In genomic region chr13:92697141-92697540, GRCm38 (mm10) we compare ENCODE assay signal across 17 mouse cellular contexts.
DNase-seq lines count a peak whose midpoint lies in the region; ATAC-seq and TF ChIP-seq lines count a peak whose summit lies in the region.
"Had no signal": no experiment of that assay in that cellular context is flagged by ENCODE, and none has a peak within 500 bp of the region (broad histone marks: within the 10 kb centered on the region; RNA-seq: fewer than 3 reads in every experiment).

No protein-coding gene starts in this region.

- WGBS in lung, embryonic 14.5 days: 64% methylated on average over 4 of the region's 4 CpGs
- 70% methylated on average over 4 of the region's 4 CpGs for whole genome bisulfite sequencing in lung, postnatal 0 days
- 88% methylated on average over 4 of the region's 4 CpGs for WGBS in forebrain, embryonic 16.5 days
- 59% methylated on average over 4 of the region's 4 CpGs for WGBS in stomach, embryonic 14.5 days

- no peak overlapping the region for H3K4me2 ChIP-seq in lung, embryonic 14.5 days
- no peak overlapping the region for H3K4me2 ChIP-seq in lung, postnatal 0 days (replicated peaks; ENCODE audit: low read depth, low read length)
- H3K4me2 ChIP-seq in forebrain, embryonic 16.5 days (ENCODE audit: low read length): no peak overlapping the region
- no peak overlapping the region for H3K4me2 ChIP-seq in stomach, embryonic 14.5 days (replicated peaks; ENCODE audit: low read depth, low read length)
- H3K4me2 ChIP-seq: limb, embryonic 13.5 days had no signal

- H3K27ac ChIP-seq in lung, embryonic 14.5 days (ENCODE audit: low read depth): peak overlapping the region; percentile 14; the same call in 1 of the 2 replicates
- H3K27ac ChIP-seq in lung, postnatal 0 days (ENCODE audit: low read length): no peak overlapping the region
- H3K27ac ChIP-seq in forebrain, embryonic 16.5 days (ENCODE audit: low read length): peak overlapping the region; percentile 42
- peak overlapping the region; percentile 59; the same call in 1 of the 2 replicates for H3K27ac ChIP-seq in stomach, embryonic 14.5 days (ENCODE audit: low read length)
- H3K27ac ChIP-seq: limb, embryonic 13.5 days had no signal

- DNase-seq in heart, adult 11 months: peak; percentile 61
- no peak for DNase-seq in heart, postnatal 25 days (ENCODE audit: low spot score)
- no peak for DNase-seq in lung, embryonic 14.5 days
- no peak for DNase-seq in lung, postnatal 0 days (ENCODE audit: low spot score)
- no peak for DNase-seq in frontal cortex, postnatal 36 days (ENCODE audit: low spot score in 2 of 2)
- no peak for DNase-seq in cerebellum, postnatal 4 days (ENCODE audit: low spot score in 2 of 2)
- DNase-seq: adrenal gland, adult 2 months; cerebellum, postnatal 14 days; gastrocnemius, postnatal 25 days; heart, postnatal 14 days; kidney, adult 2 months; kidney, postnatal 14 days; lung, postnatal 36 days; spleen, adult 18-20 months had no signal

- 0 out of 2 replicates have a peak, but pooled peaks cover 9% of the 10 kb centered on the region for H3K36me3 ChIP-seq in lung, embryonic 14.5 days (ENCODE audit: insufficient read depth)
- H3K36me3 ChIP-seq in lung, postnatal 0 days (ENCODE audit: insufficient read depth, low read length): peaks cover 12% of the 10 kb centered on the region
- H3K36me3 ChIP-seq in forebrain, embryonic 16.5 days (ENCODE audit: control insufficient read depth, insufficient read depth): no peaks in the 10 kb centered on the region
- peaks cover 3% of the 10 kb centered on the region; the same call in 1 of the 2 replicates for H3K36me3 ChIP-seq in stomach, embryonic 14.5 days (ENCODE audit: control insufficient read depth, insufficient read depth, low read length)
- H3K36me3 ChIP-seq: limb, embryonic 13.5 days had no signal

- ATAC-seq in lung, embryonic 14.5 days (ENCODE audit: insufficient read depth): no peak
- ATAC-seq in lung, postnatal 0 days: no peak
- no peak for ATAC-seq in forebrain, embryonic 16.5 days
- no peak for ATAC-seq in stomach, embryonic 14.5 days (ENCODE audit: insufficient number of reproducible peaks, insufficient read depth, low FRiP score, low read depth)

- no peaks in the 10 kb centered on the region for H3K9me3 ChIP-seq in lung, embryonic 14.5 days (ENCODE audit: low read depth, low read length)
- H3K9me3 ChIP-seq in lung, postnatal 0 days (ENCODE audit: low read length): no peaks in the 10 kb centered on the region
- H3K9me3 ChIP-seq in forebrain, embryonic 16.5 days (ENCODE audit: control insufficient read depth, low read length): no peaks in the 10 kb centered on the region
- no peaks in the 10 kb centered on the region for H3K9me3 ChIP-seq in stomach, embryonic 14.5 days (ENCODE audit: control insufficient read depth, low read depth, low read length)
- H3K9me3 ChIP-seq: limb, embryonic 13.5 days had no signal

- H3K9ac ChIP-seq in lung, embryonic 14.5 days: no peak overlapping the region
- H3K9ac ChIP-seq in lung, postnatal 0 days (replicated peaks; ENCODE audit: low read depth): no peak overlapping the region
- H3K9ac ChIP-seq in forebrain, embryonic 16.5 days (replicated peaks; ENCODE audit: low read depth, low read length): no peak overlapping the region
- no peak overlapping the region for H3K9ac ChIP-seq in stomach, embryonic 14.5 days (replicated peaks; ENCODE audit: low read depth, low read length)
- H3K9ac ChIP-seq: limb, embryonic 13.5 days had no signal

- H3K27me3 ChIP-seq in lung, embryonic 14.5 days (ENCODE audit: insufficient read depth, low read length): no peaks in the 10 kb centered on the region
- no peaks in the 10 kb centered on the region for H3K27me3 ChIP-seq in lung, postnatal 0 days (replicated peaks; ENCODE audit: insufficient read depth, low read length)
- no peaks in the 10 kb centered on the region for H3K27me3 ChIP-seq in forebrain, embryonic 16.5 days (replicated peaks; ENCODE audit: control insufficient read depth, insufficient read depth, low read length)
- H3K27me3 ChIP-seq in stomach, embryonic 14.5 days (ENCODE audit: control insufficient read depth, insufficient read depth, low read length): no peaks in the 10 kb centered on the region
- H3K27me3 ChIP-seq: limb, embryonic 13.5 days had no signal

- TF ChIP-seq CTCF in lung, embryonic 14.5 days (IDR thresholded peaks at IDR 0.05; ENCODE audit: low read depth): no peak
- TF ChIP-seq CTCF in lung, postnatal 0 days (IDR thresholded peaks at IDR 0.05): no peak

- intact Hi-C loops in heart, postnatal 25 days (cut with DNase I): no loop called here

- H3K4me3 ChIP-seq in lung, embryonic 14.5 days (ENCODE audit: low read depth, low read length): no peak overlapping the region
- H3K4me3 ChIP-seq in lung, postnatal 0 days (ENCODE audit: low read depth, low read length): no peak overlapping the region
- H3K4me3 ChIP-seq in forebrain, embryonic 16.5 days (replicated peaks; ENCODE audit: low read length): no peak overlapping the region
- no peak overlapping the region for H3K4me3 ChIP-seq in stomach, embryonic 14.5 days (ENCODE audit: low read depth, low read length)
- H3K4me3 ChIP-seq: limb, embryonic 13.5 days had no signal

- TF ChIP-seq EP300 in lung, postnatal 0 days (IDR thresholded peaks at IDR 0.05): no peak

- 0 out of 2 replicates have a peak, but pooled peaks cover 14% of the 10 kb centered on the region for H3K4me1 ChIP-seq in lung, embryonic 14.5 days (ENCODE audit: insufficient read depth)
- peaks cover 3% of the 10 kb centered on the region; the same call in 1 of the 2 replicates for H3K4me1 ChIP-seq in lung, postnatal 0 days (ENCODE audit: insufficient read depth, low read depth, low read length)
- H3K4me1 ChIP-seq in forebrain, embryonic 16.5 days (replicated peaks; ENCODE audit: control insufficient read depth, insufficient read depth, low read length): peaks cover 18% of the 10 kb centered on the region
- peaks cover 15% of the 10 kb centered on the region for H3K4me1 ChIP-seq in stomach, embryonic 14.5 days (ENCODE audit: control insufficient read depth, insufficient read depth, low read length)
- H3K4me1 ChIP-seq: limb, embryonic 13.5 days had no signal
